Mouse (Mus musculus): ENCODE measurements at regions not wholly inside any gene's neighbourhood (a gene's known extent, or its start where the extent isn't known, plus 50 kb on each side); places are given as distances from the start of the nearest gene placed in this dataset.

DNA sequence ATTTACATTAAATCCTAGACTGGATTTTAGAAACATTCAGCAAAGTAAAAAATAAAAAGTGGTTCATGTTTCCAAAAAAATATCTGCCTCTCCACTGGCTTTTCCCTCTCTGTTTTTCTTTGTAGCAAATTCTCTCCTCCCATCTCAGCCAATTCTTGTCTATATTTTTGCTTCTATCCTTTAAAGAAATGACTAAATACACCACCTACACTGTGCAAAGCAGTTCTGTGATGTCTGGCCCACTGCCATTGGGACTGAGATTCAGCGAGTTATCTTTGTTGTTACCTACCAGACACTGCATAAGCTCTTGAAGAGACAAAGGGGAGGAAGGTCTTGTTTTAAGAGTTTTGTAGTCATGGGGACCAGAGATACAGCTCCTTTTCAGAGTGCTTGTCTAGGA is 835.8 kb upstream of the Klhl29 start:
- ATAC-seq (replicated peaks; ENCODE audit: low FRiP score), result no peak
- DNase-seq (ENCODE audit: low spot score), result no peak
- no peaks in the 10 kb centered on the region for H3K36me3 ChIP-seq (ENCODE audit: control insufficient read depth, insufficient read depth, low read length)
- H3K9me3 ChIP-seq (ENCODE audit: control insufficient read depth, low read length), result no peaks in the 10 kb centered on the region
- H3K4me2 ChIP-seq (ENCODE audit: low read depth, low read length, severe bottlenecking), result no peak overlapping the region
- no peaks in the 10 kb centered on the region for H3K4me1 ChIP-seq (replicated peaks; ENCODE audit: control insufficient read depth, insufficient read depth, low read length)
- no peak overlapping the region for H3K9ac ChIP-seq (ENCODE audit: low read length)
- 79% methylated on average over 1 of the region's 1 CpGs for WGBS
- H3K4me3 ChIP-seq (ENCODE audit: low read depth, low read length), result no peak overlapping the region
- no peak overlapping the region for H3K27ac ChIP-seq (ENCODE audit: low read depth, low read length)
- H3K27me3 ChIP-seq (ENCODE audit: control insufficient read depth, insufficient read depth, low read length), result no peaks in the 10 kb centered on the region

DNA sequence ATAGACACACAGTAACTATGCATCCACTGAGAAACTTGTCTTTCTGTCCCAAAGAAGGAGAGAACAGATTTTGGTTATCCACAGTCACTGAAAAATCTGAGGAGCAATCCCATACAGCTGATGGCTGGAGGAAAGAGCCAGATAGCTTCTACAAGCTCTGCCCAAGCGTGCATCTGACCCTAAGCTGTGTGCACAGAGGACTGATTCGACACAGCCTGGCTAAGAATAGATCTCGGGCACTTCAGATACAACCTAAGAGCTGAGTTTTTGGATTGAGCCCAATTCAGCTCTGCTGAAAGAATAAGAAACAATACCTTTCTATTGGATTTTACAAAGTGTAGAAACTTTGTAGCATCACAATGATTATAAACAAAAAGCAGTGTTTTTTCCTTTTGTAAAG is 813.8 kb upstream of the Klhl29 start:
- ATAC-seq (replicated peaks; ENCODE audit: low FRiP score) (no peak), DNase-seq (ENCODE audit: low spot score) (no peak)
- no peaks in the 10 kb centered on the region for H3K27me3 ChIP-seq (ENCODE audit: control insufficient read depth, insufficient read depth, low read length)
- H3K4me3 ChIP-seq (ENCODE audit: low read depth, low read length), result no peak overlapping the region
- H3K9ac ChIP-seq (ENCODE audit: low read length), result no peak overlapping the region
- H3K9me3 ChIP-seq (ENCODE audit: control insufficient read depth, low read length), result no peaks in the 10 kb centered on the region
- H3K27ac ChIP-seq (ENCODE audit: low read depth, low read length), result no peak overlapping the region
- 64% methylated on average over 3 of the region's 3 CpGs for WGBS
- no peaks in the 10 kb centered on the region for H3K36me3 ChIP-seq (ENCODE audit: control insufficient read depth, insufficient read depth, low read length)
- H3K4me1 ChIP-seq (replicated peaks; ENCODE audit: control insufficient read depth, insufficient read depth, low read length), result no peaks in the 10 kb centered on the region
- H3K4me2 ChIP-seq (ENCODE audit: low read depth, low read length, severe bottlenecking), result no peak overlapping the region

DNA sequence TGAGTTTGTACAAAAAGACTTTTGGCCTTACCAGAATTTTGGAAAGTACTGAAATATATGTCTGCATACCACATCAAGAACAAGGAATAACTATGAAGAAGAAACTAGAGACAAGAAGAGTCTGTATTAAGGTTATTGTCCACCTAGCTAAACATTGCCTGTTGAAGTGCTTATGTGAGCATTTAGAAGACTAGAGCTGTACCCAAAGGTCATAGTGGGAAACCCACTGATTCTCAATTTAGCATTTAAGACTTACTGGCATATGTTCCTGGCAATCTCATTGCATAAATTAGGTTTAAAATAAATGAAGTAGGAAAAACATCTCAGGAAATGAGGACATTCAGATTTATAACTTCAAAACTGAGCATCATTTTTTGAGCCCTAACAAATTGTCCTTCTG is 793.3 kb upstream of the Klhl29 start:
- no peaks in the 10 kb centered on the region for H3K9me3 ChIP-seq (ENCODE audit: control insufficient read depth, low read length)
- H3K9ac ChIP-seq (ENCODE audit: low read length), result no peak overlapping the region
- no peak for ATAC-seq (replicated peaks; ENCODE audit: low FRiP score)
- no peak for DNase-seq (ENCODE audit: low spot score)
- no peaks in the 10 kb centered on the region for H3K4me1 ChIP-seq (replicated peaks; ENCODE audit: control insufficient read depth, insufficient read depth, low read length)
- H3K27ac ChIP-seq (ENCODE audit: low read depth, low read length), result no peak overlapping the region
- H3K4me2 ChIP-seq (ENCODE audit: low read depth, low read length, severe bottlenecking), result no peak overlapping the region
- H3K4me3 ChIP-seq (ENCODE audit: low read depth, low read length), result no peak overlapping the region
- H3K27me3 ChIP-seq (ENCODE audit: control insufficient read depth, insufficient read depth, low read length), result no peaks in the 10 kb centered on the region
- H3K36me3 ChIP-seq (ENCODE audit: control insufficient read depth, insufficient read depth, low read length), result no peaks in the 10 kb centered on the region

DNA sequence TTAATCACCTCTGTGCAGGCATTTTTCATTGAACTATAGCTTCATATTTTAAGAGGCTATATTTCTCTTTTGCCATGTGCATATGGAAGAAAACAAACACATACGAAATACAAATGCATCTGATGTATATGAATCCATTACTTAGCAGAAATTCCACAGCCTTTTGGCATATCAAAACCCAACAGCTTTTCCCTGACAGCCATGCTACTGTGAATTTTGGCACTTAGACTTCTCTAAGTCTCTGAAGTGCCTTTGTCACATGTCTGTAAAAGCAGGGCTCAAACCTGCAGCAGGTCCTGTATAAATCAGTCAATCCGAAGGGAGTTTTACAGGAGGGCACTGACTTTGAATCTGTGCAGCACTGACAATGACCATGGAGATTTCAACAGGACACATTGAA is 778.8 kb upstream of the Klhl29 start:
- Histone ChIP-seq H3K27ac (ENCODE audit: low read depth, low read length) (no peak overlapping the region), H3K4me2 (ENCODE audit: low read depth, low read length, severe bottlenecking) (no peak overlapping the region), H3K36me3 (ENCODE audit: control insufficient read depth, insufficient read depth, low read length) (no peaks in the 10 kb centered on the region), H3K9me3 (ENCODE audit: control insufficient read depth, low read length) (no peaks in the 10 kb centered on the region), H3K4me3 (ENCODE audit: low read depth, low read length) (no peak overlapping the region), H3K27me3 (ENCODE audit: control insufficient read depth, insufficient read depth, low read length) (no peaks in the 10 kb centered on the region), H3K4me1 (replicated peaks; ENCODE audit: control insufficient read depth, insufficient read depth, low read length) (no peaks in the 10 kb centered on the region), H3K9ac (ENCODE audit: low read length) (no peak overlapping the region)
- WGBS, result 84% methylated on average over 2 of the region's 2 CpGs
- ATAC-seq (replicated peaks; ENCODE audit: low FRiP score) (no peak), DNase-seq (ENCODE audit: low spot score) (no peak)

DNA sequence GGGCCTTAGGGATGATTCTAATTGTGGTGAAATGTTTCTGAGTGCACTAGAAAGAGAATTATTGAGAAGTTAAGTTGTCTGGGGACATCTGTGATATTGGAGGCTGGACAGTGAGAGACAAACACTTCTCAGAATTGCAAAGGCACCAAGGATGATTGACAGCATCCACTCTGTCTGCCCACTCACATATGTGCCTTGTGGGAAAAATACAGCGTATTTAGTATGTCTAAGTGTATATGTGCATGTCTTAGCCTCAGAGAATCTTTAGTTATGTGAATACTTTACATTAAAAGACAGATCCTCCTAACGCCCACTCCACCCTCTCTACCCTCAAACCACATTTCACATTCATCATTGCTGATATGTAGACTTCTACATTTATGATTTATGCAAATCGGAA is 776.0 kb upstream of the Klhl29 start:
- ATAC-seq (replicated peaks; ENCODE audit: low FRiP score), result no peak
- no peaks in the 10 kb centered on the region for H3K27me3 ChIP-seq (ENCODE audit: control insufficient read depth, insufficient read depth, low read length)
- 87% methylated on average over 3 of the region's 3 CpGs for WGBS

DNA sequence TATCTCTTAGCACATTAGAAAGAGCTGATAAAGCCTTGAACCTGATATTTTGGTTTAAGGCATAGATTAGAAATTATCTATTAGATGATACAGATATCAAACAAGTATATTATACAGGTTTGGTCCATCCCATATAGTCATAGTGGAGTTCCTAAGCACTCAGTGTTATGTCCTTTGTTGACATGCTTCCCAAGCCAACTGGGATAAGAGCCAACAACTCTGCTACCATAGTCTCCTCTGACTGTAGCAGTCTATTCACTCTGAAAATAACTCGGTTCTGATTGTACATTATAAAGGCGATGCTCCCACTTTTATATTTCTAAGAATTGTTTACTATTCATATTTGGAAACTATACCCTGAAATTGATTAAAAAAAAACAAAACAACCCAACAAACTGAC is 757.0 kb upstream of the Klhl29 start:
- no peak for ATAC-seq (replicated peaks; ENCODE audit: low FRiP score)
- Histone ChIP-seq H3K4me1 (replicated peaks; ENCODE audit: control insufficient read depth, insufficient read depth, low read length) (no peaks in the 10 kb centered on the region), H3K9me3 (ENCODE audit: control insufficient read depth, low read length) (no peaks in the 10 kb centered on the region), H3K4me2 (ENCODE audit: low read depth, low read length, severe bottlenecking) (no peak overlapping the region), H3K27me3 (ENCODE audit: control insufficient read depth, insufficient read depth, low read length) (no peaks in the 10 kb centered on the region), H3K27ac (ENCODE audit: low read depth, low read length) (no peak overlapping the region), H3K36me3 (ENCODE audit: control insufficient read depth, insufficient read depth, low read length) (no peaks in the 10 kb centered on the region), H3K9ac (ENCODE audit: low read length) (no peak overlapping the region), H3K4me3 (ENCODE audit: low read depth, low read length) (no peak overlapping the region)
- WGBS, result 95% methylated on average over 2 of the region's 2 CpGs
- DNase-seq (ENCODE audit: low spot score), result no peak

More for the DNA sequence above, 776.0 kb upstream of the Klhl29 start:
- Histone ChIP-seq H3K9me3 (ENCODE audit: control insufficient read depth, low read length) (no peaks in the 10 kb centered on the region), H3K36me3 (ENCODE audit: control insufficient read depth, insufficient read depth, low read length) (no peaks in the 10 kb centered on the region), H3K4me2 (ENCODE audit: low read depth, low read length, severe bottlenecking) (no peak overlapping the region), H3K4me1 (replicated peaks; ENCODE audit: control insufficient read depth, insufficient read depth, low read length) (no peaks in the 10 kb centered on the region), H3K27ac (ENCODE audit: low read depth, low read length) (no peak overlapping the region), H3K4me3 (ENCODE audit: low read depth, low read length) (no peak overlapping the region), H3K9ac (ENCODE audit: low read length) (no peak overlapping the region)
- DNase-seq (ENCODE audit: low spot score), result no peak

DNA sequence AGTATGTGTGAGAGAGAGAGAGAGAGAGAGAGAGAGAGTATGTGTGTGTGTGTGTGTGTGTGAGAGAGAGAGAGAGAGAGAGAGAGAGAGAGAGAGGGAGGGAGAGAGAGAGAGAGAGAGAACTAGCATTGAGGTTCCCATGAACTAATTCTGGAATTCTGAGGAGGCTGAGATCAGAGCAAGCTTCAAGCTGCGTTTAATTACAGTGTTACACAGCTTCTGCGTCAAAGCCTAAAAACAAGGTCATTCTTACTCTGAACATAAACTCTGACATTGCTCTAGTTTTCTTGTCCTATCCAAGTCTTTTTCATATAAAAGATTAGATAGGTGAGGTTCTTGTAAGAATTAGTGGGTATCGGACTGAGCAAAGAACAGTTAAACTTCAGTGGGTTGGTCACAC is 744.1 kb upstream of the Klhl29 start:
- Histone ChIP-seq H3K27ac (ENCODE audit: low read depth, low read length) (no peak overlapping the region), H3K4me1 (replicated peaks; ENCODE audit: control insufficient read depth, insufficient read depth, low read length) (no peaks in the 10 kb centered on the region), H3K27me3 (ENCODE audit: control insufficient read depth, insufficient read depth, low read length) (no peaks in the 10 kb centered on the region), H3K4me3 (ENCODE audit: low read depth, low read length) (no peak overlapping the region), H3K9ac (ENCODE audit: low read length) (no peak overlapping the region), H3K36me3 (ENCODE audit: control insufficient read depth, insufficient read depth, low read length) (no peaks in the 10 kb centered on the region), H3K9me3 (ENCODE audit: control insufficient read depth, low read length) (no peaks in the 10 kb centered on the region), H3K4me2 (ENCODE audit: low read depth, low read length, severe bottlenecking) (no peak overlapping the region)
- WGBS, result 91% methylated on average over 3 of the region's 3 CpGs
- DNase-seq (ENCODE audit: low spot score) (no peak), ATAC-seq (replicated peaks; ENCODE audit: low FRiP score) (no peak)

DNA sequence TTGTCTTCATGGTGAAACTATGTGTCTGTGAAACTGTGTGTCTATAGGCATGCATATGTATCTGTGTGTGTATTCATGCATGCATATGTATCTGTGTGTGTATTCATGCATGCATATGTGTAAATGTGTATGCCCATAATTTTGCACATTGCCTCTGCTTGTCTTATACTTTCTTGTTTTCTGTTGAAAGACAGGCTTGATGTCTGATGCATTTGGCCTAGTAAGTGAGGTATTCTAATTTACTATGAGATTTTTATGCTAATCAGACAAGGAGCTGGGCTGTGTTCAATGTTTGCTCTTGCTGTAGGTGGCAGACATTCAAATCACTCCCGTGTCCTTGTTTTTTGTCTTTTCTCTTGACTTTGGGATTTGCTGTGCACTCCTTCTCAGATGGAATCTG is 739.8 kb upstream of the Klhl29 start:
- WGBS, result 76% methylated on average over 1 of the region's 1 CpGs
- no peaks in the 10 kb centered on the region for H3K4me1 ChIP-seq (replicated peaks; ENCODE audit: control insufficient read depth, insufficient read depth, low read length)
- ATAC-seq (replicated peaks; ENCODE audit: low FRiP score) (no peak), DNase-seq (ENCODE audit: low spot score) (no peak)
- no peak overlapping the region for H3K4me2 ChIP-seq (ENCODE audit: low read depth, low read length, severe bottlenecking)
- no peaks in the 10 kb centered on the region for H3K27me3 ChIP-seq (ENCODE audit: control insufficient read depth, insufficient read depth, low read length)
- no peaks in the 10 kb centered on the region for H3K36me3 ChIP-seq (ENCODE audit: control insufficient read depth, insufficient read depth, low read length)
- no peak overlapping the region for H3K27ac ChIP-seq (ENCODE audit: low read depth, low read length)
- H3K4me3 ChIP-seq (ENCODE audit: low read depth, low read length), result no peak overlapping the region
- no peaks in the 10 kb centered on the region for H3K9me3 ChIP-seq (ENCODE audit: control insufficient read depth, low read length)
- H3K9ac ChIP-seq (ENCODE audit: low read length), result no peak overlapping the region

DNA sequence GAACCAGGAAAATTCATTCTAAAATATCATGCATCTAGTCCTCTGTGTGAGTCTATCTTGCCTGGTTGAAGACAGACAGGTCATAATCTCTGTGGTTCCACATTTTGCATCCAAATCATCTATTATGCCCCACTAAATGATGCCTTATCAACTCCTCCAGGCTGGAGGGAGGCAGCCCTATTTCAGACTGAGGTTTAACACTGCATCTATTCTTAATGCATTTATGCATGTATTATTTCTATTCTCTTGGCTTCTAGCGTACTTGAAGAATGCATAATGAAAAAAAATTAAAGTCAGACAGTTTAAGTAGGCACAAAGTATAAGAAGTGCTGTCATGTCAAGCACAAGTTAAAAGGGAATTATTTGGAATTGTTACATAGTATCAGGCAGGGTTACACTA is 721.8 kb upstream of the Klhl29 start:
- Histone ChIP-seq H3K4me1 (replicated peaks; ENCODE audit: control insufficient read depth, insufficient read depth, low read length) (no peaks in the 10 kb centered on the region), H3K27me3 (ENCODE audit: control insufficient read depth, insufficient read depth, low read length) (no peaks in the 10 kb centered on the region), H3K4me3 (ENCODE audit: low read depth, low read length) (no peak overlapping the region), H3K4me2 (ENCODE audit: low read depth, low read length, severe bottlenecking) (no peak overlapping the region), H3K36me3 (ENCODE audit: control insufficient read depth, insufficient read depth, low read length) (no peaks in the 10 kb centered on the region), H3K9me3 (ENCODE audit: control insufficient read depth, low read length) (no peaks in the 10 kb centered on the region), H3K9ac (ENCODE audit: low read length) (no peak overlapping the region), H3K27ac (ENCODE audit: low read depth, low read length) (no peak overlapping the region)
- DNase-seq (ENCODE audit: low spot score) (no peak), ATAC-seq (replicated peaks; ENCODE audit: low FRiP score) (no peak)
- 79% methylated on average over 1 of the region's 1 CpGs for WGBS
